Mouse (Mus musculus) gastrocnemius, postnatal 14 days (tissue): ENCODE data around the gene Ceacam1. TPM values are rescaled to one million over a fixed set of nuclear protein-coding genes. Genes with fewer than 3 reads are reported as not detected.
A peak's percentile ranks its signal among the peaks of the same experiment; 100 is the strongest.
"Not testable (repeated sequence)": the region's sequence is repeated elsewhere in the genome, so short reads cannot be mapped to it uniquely, and the experiment has no call there.

Source experiments
- DNase-seq: peaks from one replicate; pipeline ENCODE4 v3.0.0; 2021; ENCODE audit warnings: mixed read lengths
- intact Hi-C: fragments of 180-260 bp; cut with DNase I; formaldehyde crosslinking; loops from one replicate; pipeline ENCODE4 v1.15.1; 2025; ENCODE audit warnings: low total_unique reads
- long read RNA-seq, 2 experiments: library from polyadenylated mRNA; stranded (forward); transcript quantifications; one replicate each; pipeline ENCODE4 v2.0.0; 2021
- total RNA-seq, 2 experiments: library from RNA; stranded (reverse); gene quantifications; 2 replicates each; pipeline ENCODE4 v1.2.3; 2021

The Ceacam1 gene
- total RNA-seq: 1 to 10 TPM; 5.1 to 6.4 TPM
- long read RNA-seq, experiment 1, partial matches to known transcripts: 1 of 7 reads
- long read RNA-seq, experiment 1, other reads (novel, unspliced or antisense): 0 of 7 reads
- long read RNA-seq, experiment 2, transcript Ceacam1-209 (6 exons, 1,061 nt): major isoform, 6 of 10 reads
- long read RNA-seq, experiment 2, partial matches to known transcripts: 0 of 10 reads
- long read RNA-seq, experiment 2, other reads (novel, unspliced or antisense): 2 of 10 reads

GRCm38 (mm10) chr7:25477091-25477751 lies at the start of gene Ceacam1:
Gene Ceacam1, minus strand, starts transcription at chr7:25477603.
- peak; percentile 50 for DNase-seq
- intact Hi-C loops: not testable (repeated sequence)

- DNase-seq, intact Hi-C loops: not testable (repeated sequence)
These were observed 38.8 kb upstream of the Ceacam1 start for GRCm38 (mm10) chr7:25516070-25516777.

GRCm38 (mm10) chr7:25515667-25516066 lies 38.3 kb upstream of the Ceacam1 start:
- intact Hi-C loops, DNase-seq: not testable (repeated sequence)

GRCm38 (mm10) chr7:25509925-25510324 lies 32.5 kb upstream of the Ceacam1 start:
- intact Hi-C loops: no loop called here
- no peak for DNase-seq

DNA sequence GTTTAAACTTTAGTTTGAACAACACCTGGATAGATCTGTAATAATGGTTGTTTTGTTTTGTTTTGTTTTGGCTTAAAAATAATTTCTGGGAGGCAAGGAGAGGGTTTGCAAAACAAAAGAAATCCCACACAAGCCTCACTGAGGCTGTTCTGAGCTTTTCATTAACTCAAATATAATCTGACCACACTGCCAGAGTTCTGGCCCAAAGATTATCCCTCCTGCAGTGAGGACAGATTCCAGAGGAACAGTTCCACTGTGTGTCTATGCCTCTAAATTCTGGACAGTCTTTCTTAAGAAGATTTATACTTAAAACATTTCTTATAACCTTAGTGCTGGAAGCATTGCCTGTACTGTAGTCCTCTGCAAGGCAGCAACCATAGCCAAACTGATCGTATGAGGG lies 17.2 kb upstream of the Ceacam1 start:
- no peak for DNase-seq
- intact Hi-C loops: no loop called here

GRCm38 (mm10) chr7:25490698-25491097 lies 13.3 kb upstream of the Ceacam1 start:
- DNase-seq, intact Hi-C loops: not testable (repeated sequence)

DNA sequence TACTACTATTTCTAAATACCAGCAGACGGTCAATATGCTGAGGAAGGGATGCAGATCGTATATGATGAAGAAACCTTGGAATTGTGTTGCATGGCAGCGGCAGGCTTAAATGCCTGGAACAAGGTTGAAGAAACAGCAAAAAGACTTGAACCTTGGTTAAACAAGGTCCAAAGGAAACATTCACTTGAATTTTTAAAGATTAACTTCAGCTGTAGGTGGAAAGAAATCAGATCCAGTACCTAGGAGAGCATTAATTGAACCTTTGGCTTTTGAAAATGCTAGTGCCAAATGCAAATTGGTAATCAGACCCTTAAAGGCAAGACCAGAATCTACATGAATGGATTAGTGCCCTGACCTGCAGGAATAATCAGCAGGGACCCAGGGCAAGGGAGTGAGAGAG lies 12.0 kb upstream of the Ceacam1 start:
- intact Hi-C loops: loop anchor here (10.0 kb wide), 1 partner anchor 45 kb away; the partner anchor contains the start of gene Ceacam2
- not testable (repeated sequence) for DNase-seq

DNA sequence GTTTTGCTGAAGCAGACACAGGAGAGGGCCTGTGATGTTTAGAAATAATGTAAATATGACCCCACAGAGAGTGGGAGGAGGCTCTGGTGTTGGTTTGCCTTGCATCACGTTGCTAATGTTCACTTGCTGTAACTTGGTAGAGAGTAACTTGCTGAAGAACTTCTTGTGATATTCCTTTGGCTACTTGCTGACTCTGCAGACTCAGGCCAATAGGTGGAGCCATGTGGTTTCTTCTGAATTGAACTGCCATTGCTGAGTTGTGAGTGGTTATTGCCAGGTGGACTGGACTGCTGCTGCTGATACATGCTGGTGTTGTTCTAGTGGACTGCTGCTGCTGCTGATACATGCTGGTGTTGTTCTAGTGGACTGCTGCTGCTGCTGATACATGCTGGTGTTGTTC lies 8.8 kb upstream of the Ceacam1 start:
- intact Hi-C loops: loop anchor here (10.0 kb wide), 1 partner anchor 49 kb away; the partner anchor contains the start of gene Ceacam2
- DNase-seq: no peak

DNA sequence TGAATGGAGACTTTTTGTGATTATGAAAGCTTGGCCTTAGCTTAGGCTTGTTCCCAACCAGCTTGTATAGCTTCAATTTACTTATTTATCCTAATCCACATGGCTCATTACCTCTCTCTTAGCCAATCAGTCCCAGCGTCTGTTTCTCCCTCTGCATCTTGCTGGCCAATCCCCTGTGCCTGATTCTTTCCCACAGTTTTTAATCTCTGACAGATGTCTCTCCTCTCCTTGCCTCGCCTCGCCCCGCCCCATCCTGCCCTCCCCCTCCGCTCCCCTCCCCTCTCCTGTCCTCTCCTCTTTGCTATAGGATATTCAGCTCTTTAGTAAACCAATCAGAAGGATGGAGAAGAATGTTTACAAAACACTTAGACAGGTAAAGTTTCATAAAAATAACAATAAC lies 7.7 kb upstream of the Ceacam1 start:
- intact Hi-C loops: loop anchor here (10.0 kb wide), 1 partner anchor 50 kb away; the partner anchor contains the start of gene Ceacam2
- no peak for DNase-seq

- no peak for DNase-seq
- intact Hi-C loops: loop anchor here (2.0 to 10.0 kb wide), 2 partner anchors 52 to 60 kb away; partner anchors contain the start of gene Ceacam2
These were observed 5.8 kb upstream of the Ceacam1 start for GRCm38 (mm10) chr7:25483133-25483735.

DNA sequence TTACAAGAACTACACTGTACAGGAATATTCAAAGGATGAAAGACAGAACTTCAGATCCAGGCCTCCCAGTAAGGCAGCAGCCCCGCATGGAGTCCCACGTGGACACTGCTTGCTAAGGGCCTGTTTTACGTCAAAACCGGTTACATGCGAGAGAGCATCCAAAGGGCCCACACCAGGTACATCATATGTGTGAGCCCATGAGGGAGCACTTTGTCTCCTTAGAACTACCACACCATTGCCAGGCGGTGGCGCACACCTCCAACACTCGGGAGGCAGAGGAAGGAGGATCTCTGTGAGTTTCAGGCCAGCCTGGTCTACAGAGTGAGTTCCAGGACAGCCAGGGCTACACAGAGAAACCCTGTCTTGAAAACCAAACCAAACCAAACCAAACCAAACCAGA lies 3.4 kb upstream of the Ceacam1 start:
- intact Hi-C loops: loop anchor here (10.0 kb wide), 1 partner anchor 54 kb away; the partner anchor contains the start of gene Ceacam2
- DNase-seq: not testable (repeated sequence)

DNA sequence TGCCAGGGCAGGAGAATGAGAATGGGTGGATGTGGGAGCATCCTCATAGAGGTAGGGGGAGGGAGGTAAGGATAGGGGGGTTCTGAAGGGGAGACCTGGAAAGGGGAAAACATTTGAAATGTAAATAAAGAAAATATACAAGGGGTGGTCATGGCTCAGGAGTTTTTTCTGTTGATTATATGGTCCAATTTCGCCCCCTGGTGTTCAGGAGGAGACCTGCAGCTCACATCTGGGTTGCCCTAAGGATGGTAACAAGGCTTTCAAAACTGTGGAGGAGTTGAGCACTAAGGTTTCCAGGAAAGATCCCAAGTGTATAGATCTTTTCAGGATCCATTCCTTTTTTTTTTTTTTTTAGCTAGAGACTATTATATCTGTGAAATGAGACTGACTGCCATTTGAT lies 2.0 kb upstream of the Ceacam1 start:
- DNase-seq: no peak
- intact Hi-C loops: no loop called here

DNA sequence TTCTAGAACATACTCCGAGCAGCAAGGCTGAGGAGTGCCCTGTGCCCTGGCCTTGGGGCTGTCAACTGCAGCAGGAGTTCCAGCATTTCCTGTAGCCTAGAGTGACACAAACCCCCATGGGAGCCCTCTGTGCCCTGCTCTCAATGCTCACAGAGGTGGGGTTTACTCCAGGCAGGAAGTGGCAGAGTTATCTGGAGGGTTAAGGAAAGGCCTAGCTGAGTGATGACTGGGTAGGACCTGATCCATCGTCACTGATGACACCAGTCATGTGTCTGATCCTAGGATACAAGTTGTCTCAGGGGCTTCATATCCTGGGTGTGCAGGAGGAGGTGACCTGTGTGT lies 320 bp upstream of the Ceacam1 start:
- intact Hi-C loops, DNase-seq: not testable (repeated sequence)

DNA sequence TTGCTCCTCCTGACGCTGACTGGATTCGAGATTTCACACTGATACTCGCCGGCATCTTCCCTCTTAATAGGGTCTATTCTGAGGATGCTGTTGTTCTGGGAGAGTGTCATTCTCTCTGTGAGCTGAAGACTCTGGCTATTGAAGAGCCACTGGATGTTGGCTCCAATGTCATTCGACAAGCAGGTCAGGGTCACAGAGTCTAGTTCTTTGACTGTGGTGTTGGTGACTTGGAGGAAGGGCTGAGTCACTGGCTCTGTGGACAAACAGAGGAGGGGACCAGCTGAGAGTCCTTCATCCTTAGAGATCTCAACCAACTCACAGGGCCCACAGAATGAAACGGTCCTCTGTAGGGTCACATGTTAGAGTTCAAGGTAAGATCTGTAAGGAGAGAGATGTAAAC lies 5.6 kb downstream of the Ceacam1 start:
- DNase-seq, intact Hi-C loops: not testable (repeated sequence)

DNA sequence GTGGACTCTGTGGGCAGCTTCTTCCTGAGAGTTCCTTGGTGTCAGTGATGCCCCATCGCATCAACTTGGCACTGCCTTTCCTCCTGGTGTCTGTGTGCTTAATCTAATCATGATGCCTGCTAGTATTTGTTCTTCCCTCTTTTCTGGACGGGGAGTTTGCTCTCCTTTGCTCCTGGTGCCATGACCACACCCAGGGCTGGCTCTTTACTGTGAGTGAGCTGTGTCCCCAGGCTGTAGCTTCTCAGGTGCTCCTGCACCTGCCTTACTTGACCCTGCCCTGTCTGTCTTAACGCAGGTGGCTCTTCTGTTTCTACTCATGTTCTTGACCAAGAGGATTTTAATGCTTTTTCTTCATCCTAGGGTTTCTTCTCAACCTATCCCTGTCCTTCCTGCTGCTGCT lies 11.8 kb downstream of the Ceacam1 start:
- intact Hi-C loops, DNase-seq: not testable (repeated sequence)

- no peak for DNase-seq
- intact Hi-C loops: no loop called here
These were observed 12.4 kb downstream of the Ceacam1 start for GRCm38 (mm10) chr7:25465010-25465409.

- intact Hi-C loops, DNase-seq: not testable (repeated sequence)
These were observed 15.4 kb downstream of the Ceacam1 start for GRCm38 (mm10) chr7:25462033-25462337.

DNA sequence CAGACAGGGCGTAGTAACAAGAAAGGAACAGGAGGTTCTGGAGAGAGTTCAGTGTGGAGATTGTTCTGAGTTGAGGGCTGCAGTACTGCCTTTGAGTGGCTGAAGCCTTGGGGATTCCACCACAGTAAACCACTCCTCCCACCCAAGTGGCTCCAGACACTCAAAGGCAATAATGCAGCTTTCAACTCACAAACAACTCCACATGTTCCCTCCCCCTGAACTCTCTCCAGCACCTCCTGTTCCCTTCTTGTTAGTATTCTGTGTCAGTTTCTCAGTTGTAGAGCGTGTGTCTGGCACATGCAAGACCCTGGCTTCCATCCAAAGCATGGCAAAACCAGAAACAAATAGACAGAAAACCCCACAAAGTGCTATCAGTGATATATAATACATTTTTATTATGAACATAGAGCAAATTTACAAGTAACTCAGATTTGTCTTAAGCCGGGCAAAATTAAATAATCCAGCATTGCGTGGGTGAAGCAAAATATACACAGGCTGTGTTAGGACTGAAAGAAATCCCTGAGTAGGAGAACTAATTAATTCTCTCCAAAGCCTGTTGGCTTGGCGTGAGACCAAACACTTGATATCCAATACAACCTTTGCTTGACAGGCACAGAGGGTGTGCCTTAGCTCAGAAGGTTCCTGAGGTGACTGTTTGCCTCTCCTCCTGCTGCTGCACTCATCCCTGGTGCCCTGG lies 15.9 kb downstream of the Ceacam1 start:
- intact Hi-C loops, DNase-seq: not testable (repeated sequence)

GRCm38 (mm10) chr7:25452103-25452502 lies 25.3 kb downstream of the Ceacam1 start:
- no peak for DNase-seq
- intact Hi-C loops: no loop called here
